Mouse (Mus musculus): ENCODE measurements around the gene Caly. TPM values are rescaled to one million over a fixed set of nuclear protein-coding genes. Genes with fewer than 3 reads are reported as not detected.
A peak's percentile ranks its signal among the peaks of the same experiment; 100 is the strongest.

Caly gene
- polyA plus RNA-seq, 1 experiment from 2014 or later, result 0.29 TPM

- Histone ChIP-seq H3K4me3 (ENCODE audit: low read depth, low read length) (no peak overlapping the region), H3K27ac (ENCODE audit: low read depth) (no peak overlapping the region), H3K9me3 (ENCODE audit: low read length) (no peaks in the 10 kb centered on the region), H3K27me3 (ENCODE audit: insufficient read depth, low read length) (no peaks in the 10 kb centered on the region), H3K4me2 (ENCODE audit: low read depth, low read length) (no peak overlapping the region), H3K36me3 (replicated peaks; ENCODE audit: insufficient read depth, low read length) (peaks cover 5% of the 10 kb centered on the region; the same call in 1 of the 2 replicates), H3K4me1 (ENCODE audit: insufficient read depth) (peaks cover 7% of the 10 kb centered on the region), H3K9ac (replicated peaks) (no peak overlapping the region; the same call in 1 of the 2 replicates)
- WGBS (ENCODE audit: insufficient replicate concordance), result 50% methylated on average over 5 of the region's 5 CpGs
- TF ChIP-seq CTCF (IDR thresholded peaks at IDR 0.05; ENCODE audit: low read depth) (no peak), EP300 (IDR thresholded peaks at IDR 0.05; ENCODE audit: low read depth) (no peak)
- no peak for DNase-seq
- ATAC-seq, result peak; percentile 40; the same call in 1 of the 2 replicates
Measured at GRCm38 (mm10) chr7:140094954-140095353, 12.6 kb upstream of the Caly start.

- Histone ChIP-seq H3K9me3 (ENCODE audit: low read length) (no peaks in the 10 kb centered on the region), H3K4me2 (ENCODE audit: low read depth, low read length) (no peak within 1 kb of the TSS), H3K36me3 (replicated peaks; ENCODE audit: insufficient read depth, low read length) (0 out of 2 replicates have a peak, but pooled peaks cover 2% of the 10 kb centered on the region), H3K9ac (replicated peaks) (no peak within 1 kb of the TSS), H3K27me3 (ENCODE audit: insufficient read depth, low read length) (no peaks in the 10 kb centered on the region), H3K27ac (ENCODE audit: low read depth) (no peak within 1 kb of the TSS), H3K4me1 (ENCODE audit: insufficient read depth) (peaks cover 7% of the 10 kb centered on the region), H3K4me3 (ENCODE audit: low read depth, low read length) (no peak within 1 kb of the TSS)
- WGBS (ENCODE audit: insufficient replicate concordance), result 63% methylated on average over 5 of the region's 5 CpGs
- DNase-seq, result no peak
- ATAC-seq, result no peak
- TF ChIP-seq EP300 (IDR thresholded peaks at IDR 0.05; ENCODE audit: low read depth) (no peak), CTCF (IDR thresholded peaks at IDR 0.05; ENCODE audit: low read depth) (no peak)
Measured at GRCm38 (mm10) chr7:140092924-140093528, 10.7 kb upstream of the Caly start, which contains the start of gene Prap1. Gene Prap1 (plus strand): TSS chr7:140093395.

- no peaks in the 10 kb centered on the region for H3K27me3 ChIP-seq (ENCODE audit: insufficient read depth, low read length)
- no peak overlapping the region for H3K27ac ChIP-seq (ENCODE audit: low read depth)
- peaks cover 7% of the 10 kb centered on the region for H3K4me1 ChIP-seq (ENCODE audit: insufficient read depth)
- H3K36me3 ChIP-seq (replicated peaks; ENCODE audit: insufficient read depth, low read length), result no peaks in the 10 kb centered on the region
- 79% methylated on average over 10 of the region's 10 CpGs for WGBS (ENCODE audit: insufficient replicate concordance)
- TF ChIP-seq CTCF (IDR thresholded peaks at IDR 0.05; ENCODE audit: low read depth) (no peak), EP300 (IDR thresholded peaks at IDR 0.05; ENCODE audit: low read depth) (no peak)
- H3K4me3 ChIP-seq (ENCODE audit: low read depth, low read length), result no peak overlapping the region
- H3K9me3 ChIP-seq (ENCODE audit: low read length), result no peaks in the 10 kb centered on the region
- ATAC-seq (no peak), DNase-seq (no peak)
- H3K9ac ChIP-seq (replicated peaks), result no peak overlapping the region
- H3K4me2 ChIP-seq (ENCODE audit: low read depth, low read length), result no peak overlapping the region
Measured at GRCm38 (mm10) chr7:140090601-140091000, 8.3 kb upstream of the Caly start.

- Histone ChIP-seq H3K9me3 (ENCODE audit: low read length) (no peaks in the 10 kb centered on the region), H3K36me3 (replicated peaks; ENCODE audit: insufficient read depth, low read length) (no peaks in the 10 kb centered on the region), H3K4me1 (ENCODE audit: insufficient read depth) (no peaks in the 10 kb centered on the region), H3K27ac (ENCODE audit: low read depth) (no peak overlapping the region), H3K27me3 (ENCODE audit: insufficient read depth, low read length) (peaks cover 35% of the 10 kb centered on the region), H3K4me3 (ENCODE audit: low read depth, low read length) (no peak overlapping the region), H3K4me2 (ENCODE audit: low read depth, low read length) (no peak overlapping the region), H3K9ac (replicated peaks) (no peak overlapping the region)
- no peak for DNase-seq
- no peak for ATAC-seq
- 20% methylated on average over 20 of the region's 20 CpGs for WGBS (ENCODE audit: insufficient replicate concordance)
- no peak for TF ChIP-seq EP300 (IDR thresholded peaks at IDR 0.05; ENCODE audit: low read depth)
- no peak for TF ChIP-seq CTCF (IDR thresholded peaks at IDR 0.05; ENCODE audit: low read depth)
Measured at GRCm38 (mm10) chr7:140081408-140082241, 723 bp downstream of the Caly start.

- WGBS (ENCODE audit: insufficient replicate concordance), result 5% methylated on average over 24 of the region's 24 CpGs
- Histone ChIP-seq H3K4me2 (ENCODE audit: low read depth, low read length) (no peak overlapping the region), H3K27ac (ENCODE audit: low read depth) (no peak overlapping the region), H3K36me3 (replicated peaks; ENCODE audit: insufficient read depth, low read length) (no peaks in the 10 kb centered on the region), H3K4me3 (ENCODE audit: low read depth, low read length) (no peak overlapping the region), H3K9me3 (ENCODE audit: low read length) (no peaks in the 10 kb centered on the region), H3K27me3 (ENCODE audit: insufficient read depth, low read length) (peaks cover 35% of the 10 kb centered on the region), H3K9ac (replicated peaks) (no peak overlapping the region), H3K4me1 (ENCODE audit: insufficient read depth) (no peaks in the 10 kb centered on the region)
- no peak; the same call in 1 of the 2 replicates for TF ChIP-seq CTCF (IDR thresholded peaks at IDR 0.05; ENCODE audit: low read depth)
- TF ChIP-seq EP300 (IDR thresholded peaks at IDR 0.05; ENCODE audit: low read depth), result no peak
- peak; percentile 65 for DNase-seq
- 0 out of 2 replicates have a peak, but pooled peaks have one; percentile 29 for ATAC-seq
Measured at GRCm38 (mm10) chr7:140080503-140081156, 1.7 kb downstream of the Caly start.

GRCm38 (mm10) chr7:140078711-140079110 is 3.6 kb downstream of the Caly start:
- Histone ChIP-seq H3K9me3 (ENCODE audit: low read length) (no peaks in the 10 kb centered on the region), H3K9ac (replicated peaks) (no peak overlapping the region), H3K4me1 (ENCODE audit: insufficient read depth) (no peaks in the 10 kb centered on the region), H3K4me3 (ENCODE audit: low read depth, low read length) (no peak overlapping the region), H3K27ac (ENCODE audit: low read depth) (no peak overlapping the region), H3K27me3 (ENCODE audit: insufficient read depth, low read length) (peaks cover 35% of the 10 kb centered on the region), H3K4me2 (ENCODE audit: low read depth, low read length) (no peak overlapping the region), H3K36me3 (replicated peaks; ENCODE audit: insufficient read depth, low read length) (no peaks in the 10 kb centered on the region)
- DNase-seq (peak; percentile 84), ATAC-seq (peak; percentile 40; the same call in 1 of the 2 replicates)
- TF ChIP-seq CTCF (IDR thresholded peaks at IDR 0.05; ENCODE audit: low read depth), result peak; percentile 88
- no peak for TF ChIP-seq EP300 (IDR thresholded peaks at IDR 0.05; ENCODE audit: low read depth)
- WGBS (ENCODE audit: insufficient replicate concordance), result 2% methylated on average over 5 of the region's 5 CpGs

Measured in liver, postnatal 0 days (tissue).